Mouse (Mus musculus): Measurements from ENCODE around the gene Grik2. TPM values are rescaled to one million over a fixed set of nuclear protein-coding genes. Genes with fewer than 3 reads are reported as not detected.

Gene Grik2
- total and polyA plus RNA-seq, 2 experiments from 2014 or later = 0.15 to 0.30 TPM

GRCm38 (mm10) chr10:49704446-49704845 lies 84.1 kb downstream of the Grik2 start:
- H3K4me1 ChIP-seq (ENCODE audit: control insufficient read depth, insufficient read depth) = no peaks in the 10 kb centered on the region
- WGBS = 79% methylated on average over 8 of the region's 8 CpGs
- no peak for TF ChIP-seq EP300 (IDR thresholded peaks at IDR 0.05; ENCODE audit: low read depth)
- no peak for TF ChIP-seq CTCF (IDR thresholded peaks at IDR 0.05; ENCODE audit: low read depth)
- H3K9me3 ChIP-seq (replicated peaks; ENCODE audit: control insufficient read depth, low read length) = no peaks in the 10 kb centered on the region
- DNase-seq (ENCODE audit: low spot score) (no peak), ATAC-seq (ENCODE audit: insufficient read depth, low read depth) (no peak)
- no peak overlapping the region for H3K4me3 ChIP-seq (ENCODE audit: low read depth, low read length)
- H3K36me3 ChIP-seq (replicated peaks; ENCODE audit: control insufficient read depth, insufficient read depth, low read length) = no peaks in the 10 kb centered on the region
- no peaks in the 10 kb centered on the region for H3K27me3 ChIP-seq (ENCODE audit: control insufficient read depth, insufficient read depth, low read length)
- H3K4me2 ChIP-seq (ENCODE audit: low read depth, low read length) = no peak overlapping the region
- H3K9ac ChIP-seq (replicated peaks; ENCODE audit: low read depth, low read length) = no peak overlapping the region
- H3K27ac ChIP-seq (ENCODE audit: low read depth) = no peak overlapping the region

GRCm38 (mm10) chr10:49652320-49652719 lies 136.2 kb downstream of the Grik2 start:
- Histone ChIP-seq H3K36me3 (replicated peaks; ENCODE audit: control insufficient read depth, insufficient read depth, low read length) (no peaks in the 10 kb centered on the region), H3K4me1 (ENCODE audit: control insufficient read depth, insufficient read depth) (no peaks in the 10 kb centered on the region), H3K4me2 (ENCODE audit: low read depth, low read length) (no peak overlapping the region), H3K9me3 (replicated peaks; ENCODE audit: control insufficient read depth, low read length) (no peaks in the 10 kb centered on the region), H3K9ac (replicated peaks; ENCODE audit: low read depth, low read length) (no peak overlapping the region), H3K4me3 (ENCODE audit: low read depth, low read length) (no peak overlapping the region), H3K27ac (ENCODE audit: low read depth) (no peak overlapping the region), H3K27me3 (ENCODE audit: control insufficient read depth, insufficient read depth, low read length) (no peaks in the 10 kb centered on the region)
- WGBS = 50% methylated on average over 1 of the region's 1 CpGs
- TF ChIP-seq CTCF (IDR thresholded peaks at IDR 0.05; ENCODE audit: low read depth) (no peak), EP300 (IDR thresholded peaks at IDR 0.05; ENCODE audit: low read depth) (no peak)
- DNase-seq (ENCODE audit: low spot score) (no peak), ATAC-seq (ENCODE audit: insufficient read depth, low read depth) (no peak)

GRCm38 (mm10) chr10:49647116-49647515 lies 141.4 kb downstream of the Grik2 start:
- no peak for ATAC-seq (ENCODE audit: insufficient read depth, low read depth)
- Histone ChIP-seq H3K27ac (ENCODE audit: low read depth) (no peak overlapping the region), H3K4me3 (ENCODE audit: low read depth, low read length) (no peak overlapping the region), H3K27me3 (ENCODE audit: control insufficient read depth, insufficient read depth, low read length) (no peaks in the 10 kb centered on the region), H3K4me2 (ENCODE audit: low read depth, low read length) (no peak overlapping the region), H3K4me1 (ENCODE audit: control insufficient read depth, insufficient read depth) (no peaks in the 10 kb centered on the region), H3K36me3 (replicated peaks; ENCODE audit: control insufficient read depth, insufficient read depth, low read length) (no peaks in the 10 kb centered on the region), H3K9me3 (replicated peaks; ENCODE audit: control insufficient read depth, low read length) (no peaks in the 10 kb centered on the region), H3K9ac (replicated peaks; ENCODE audit: low read depth, low read length) (no peak overlapping the region)
- DNase-seq (ENCODE audit: low spot score) = no peak
- WGBS = 85% methylated on average over 2 of the region's 2 CpGs
- TF ChIP-seq CTCF (IDR thresholded peaks at IDR 0.05; ENCODE audit: low read depth) (no peak), EP300 (IDR thresholded peaks at IDR 0.05; ENCODE audit: low read depth) (no peak)

GRCm38 (mm10) chr10:49639901-49640300 lies 148.7 kb downstream of the Grik2 start:
- Histone ChIP-seq H3K36me3 (replicated peaks; ENCODE audit: control insufficient read depth, insufficient read depth, low read length) (no peaks in the 10 kb centered on the region), H3K27me3 (ENCODE audit: control insufficient read depth, insufficient read depth, low read length) (no peaks in the 10 kb centered on the region), H3K9me3 (replicated peaks; ENCODE audit: control insufficient read depth, low read length) (no peaks in the 10 kb centered on the region), H3K4me1 (ENCODE audit: control insufficient read depth, insufficient read depth) (no peaks in the 10 kb centered on the region), H3K4me3 (ENCODE audit: low read depth, low read length) (no peak overlapping the region), H3K9ac (replicated peaks; ENCODE audit: low read depth, low read length) (no peak overlapping the region), H3K4me2 (ENCODE audit: low read depth, low read length) (no peak overlapping the region), H3K27ac (ENCODE audit: low read depth) (no peak overlapping the region)
- WGBS = 63% methylated on average over 2 of the region's 2 CpGs
- TF ChIP-seq EP300 (IDR thresholded peaks at IDR 0.05; ENCODE audit: low read depth) = no peak
- DNase-seq (ENCODE audit: low spot score) = no peak
- ATAC-seq (ENCODE audit: insufficient read depth, low read depth) = no peak

GRCm38 (mm10) chr10:49623951-49624350 lies 164.6 kb downstream of the Grik2 start:
- no peak overlapping the region for H3K4me2 ChIP-seq (ENCODE audit: low read depth, low read length)
- DNase-seq (ENCODE audit: low spot score) = no peak
- H3K36me3 ChIP-seq (replicated peaks; ENCODE audit: control insufficient read depth, insufficient read depth, low read length) = no peaks in the 10 kb centered on the region
- no peak overlapping the region for H3K27ac ChIP-seq (ENCODE audit: low read depth)
- WGBS = 57% methylated on average over 3 of the region's 3 CpGs
- H3K4me3 ChIP-seq (ENCODE audit: low read depth, low read length) = no peak overlapping the region
- H3K9ac ChIP-seq (replicated peaks; ENCODE audit: low read depth, low read length) = no peak overlapping the region
- no peak for ATAC-seq (ENCODE audit: insufficient read depth, low read depth)
- H3K27me3 ChIP-seq (ENCODE audit: control insufficient read depth, insufficient read depth, low read length) = no peaks in the 10 kb centered on the region
- no peak for TF ChIP-seq EP300 (IDR thresholded peaks at IDR 0.05; ENCODE audit: low read depth)
- TF ChIP-seq CTCF (IDR thresholded peaks at IDR 0.05; ENCODE audit: low read depth) = no peak
- no peaks in the 10 kb centered on the region for H3K4me1 ChIP-seq (ENCODE audit: control insufficient read depth, insufficient read depth)
- no peaks in the 10 kb centered on the region for H3K9me3 ChIP-seq (replicated peaks; ENCODE audit: control insufficient read depth, low read length)

GRCm38 (mm10) chr10:49597652-49598051 lies 190.9 kb downstream of the Grik2 start:
- Histone ChIP-seq H3K27ac (ENCODE audit: low read depth) (no peak overlapping the region), H3K4me1 (ENCODE audit: control insufficient read depth, insufficient read depth) (no peaks in the 10 kb centered on the region), H3K27me3 (ENCODE audit: control insufficient read depth, insufficient read depth, low read length) (no peaks in the 10 kb centered on the region), H3K9me3 (replicated peaks; ENCODE audit: control insufficient read depth, low read length) (no peaks in the 10 kb centered on the region), H3K36me3 (replicated peaks; ENCODE audit: control insufficient read depth, insufficient read depth, low read length) (no peaks in the 10 kb centered on the region), H3K9ac (replicated peaks; ENCODE audit: low read depth, low read length) (no peak overlapping the region), H3K4me3 (ENCODE audit: low read depth, low read length) (no peak overlapping the region), H3K4me2 (ENCODE audit: low read depth, low read length) (no peak overlapping the region)
- TF ChIP-seq EP300 (IDR thresholded peaks at IDR 0.05; ENCODE audit: low read depth) (no peak), CTCF (IDR thresholded peaks at IDR 0.05; ENCODE audit: low read depth) (no peak)
- DNase-seq (ENCODE audit: low spot score) = no peak
- 59% methylated on average over 2 of the region's 2 CpGs for WGBS
- ATAC-seq (ENCODE audit: insufficient read depth, low read depth) = no peak

All from heart, postnatal 0 days (tissue).